Mouse (Mus musculus) liver, postnatal 0 days (tissue): Measurements from ENCODE around the gene Yif1b.

Experiments
- CTCF ChIP-seq: sonication (generic); IDR thresholded peaks from 2 replicates; pipeline ENCODE4 v1.5.1; 2016; ENCODE audit warnings: antibody characterized with exemption, low read depth
- EP300 ChIP-seq: IDR thresholded peaks from 2 replicates; pipeline ENCODE4 v1.6.1; 2016; ENCODE audit warnings: antibody characterized with exemption, low read depth, mild to moderate bottlenecking

GRCm38 (mm10) chr7:29213675-29214082, 24.4 kb upstream of the Yif1b start, which contains the start of gene Catsperg1:
- TF ChIP-seq CTCF (no peak), EP300 (no peak)
